Mouse (Mus musculus) midbrain, embryonic 16.5 days (tissue): ENCODE measurements around the gene Dock7. TPM values are rescaled to one million over a fixed set of nuclear protein-coding genes. Genes with fewer than 3 reads are reported as not detected.
"Not testable (repeated sequence)": the region's sequence is repeated elsewhere in the genome, so short reads cannot be mapped to it uniquely, and the experiment has no call there.

ENCODE experiments used
- ATAC-seq: fragments of 200-750 bp; cut with Nextera tagmentation; 2 replicates; pipeline ENCODE4 v1.8.0; 2017; ENCODE audit warnings: moderate TSS enrichment
- H3K27ac ChIP-seq: fragments of 300-500 bp; sonication (generic); 2 replicates; pipeline ENCODE4 v1.5.1; 2014; ENCODE audit warnings: mild to moderate bottlenecking, low read length, mixed read lengths
- H3K27me3 ChIP-seq: fragments of 300-500 bp; sonication (generic); 2 replicates; pipeline ENCODE4 v1.6.1; 2014; ENCODE audit warnings: low read depth, low read length, mixed read lengths; ENCODE audit not compliant: control insufficient read depth, insufficient read depth
- H3K36me3 ChIP-seq: fragments of 300-500 bp; sonication (generic); 2 replicates; pipeline ENCODE4 v1.6.1; 2014; ENCODE audit warnings: mild to moderate bottlenecking, low read length, moderate library complexity, mixed read lengths; ENCODE audit not compliant: control insufficient read depth, insufficient read depth
- H3K4me1 ChIP-seq: fragments of 300-500 bp; sonication (generic); 2 replicates; pipeline ENCODE4 v1.6.1; 2014; ENCODE audit warnings: mild to moderate bottlenecking, low read length, mixed read lengths; ENCODE audit not compliant: control insufficient read depth, insufficient read depth
- H3K4me2 ChIP-seq: fragments of 300-500 bp; sonication (generic); 2 replicates; pipeline ENCODE4 v1.6.1; 2014; ENCODE audit warnings: mild to moderate bottlenecking, low read length, mixed read lengths
- H3K4me3 ChIP-seq: fragments of 300-500 bp; sonication (generic); 2 replicates; pipeline ENCODE4 v1.5.1; 2014; ENCODE audit warnings: low read depth, mild to moderate bottlenecking, low read length, moderate library complexity, mixed read lengths
- H3K9ac ChIP-seq: fragments of 300-500 bp; sonication (generic); 2 replicates; pipeline ENCODE4 v1.6.1; 2014; ENCODE audit warnings: low read depth, low read length, mixed read lengths
- H3K9me3 ChIP-seq: fragments of 300-500 bp; sonication (generic); replicated peaks from 2 replicates; pipeline ENCODE4 v1.6.1; 2014; ENCODE audit warnings: mild to moderate bottlenecking, low read length, mixed read lengths; ENCODE audit not compliant: control insufficient read depth, poor library complexity, severe bottlenecking
- WGBS: fragments of 180-500 bp; shearing (Covaris S2); extraction: QIAGEN DNeasy Blood & Tissue Kit; methylation state at CpG from one replicate; pipeline ENCODE4 v1.1.7; 2014; 5-methylcytosine and 5-hydroxymethylcytosine counted together
- polyA plus RNA-seq: library from polyadenylated mRNA; unstranded; fragments of >200 nt; fragmentation: Nextera tagmentation; extraction: Ambion mirVana; gene quantifications from 2 replicates; pipeline ENCODE4 v1.2.1, GENCODE M21; 2015

Dock7 gene
- polyA plus RNA-seq, 1 experiment from 2014 or later, result 64.4 TPM

DNA sequence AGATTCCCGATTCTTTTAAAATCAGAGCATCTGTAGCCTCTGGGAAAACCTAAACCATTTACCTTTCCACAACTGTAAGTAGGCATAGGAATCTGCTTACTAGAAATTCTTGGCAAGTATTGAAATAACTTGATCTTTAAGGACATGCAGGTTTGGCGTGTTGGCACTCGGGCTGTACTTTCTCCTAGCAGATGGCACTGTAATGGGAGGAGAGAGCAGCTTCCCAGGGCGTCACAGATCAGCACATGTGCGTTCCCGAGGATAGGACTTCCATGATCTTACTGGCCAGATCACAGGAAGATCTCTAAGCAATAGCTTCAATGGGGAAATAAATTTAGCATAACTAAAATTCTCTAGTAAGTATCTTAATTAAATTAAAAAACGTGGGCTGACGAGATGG, 164.7 kb downstream of the Dock7 start:
- Histone ChIP-seq H3K4me1 (no peaks in the 10 kb centered on the region), H3K9ac (no peak overlapping the region), H3K9me3 (no peaks in the 10 kb centered on the region), H3K36me3 (peaks cover 23% of the 10 kb centered on the region), H3K27me3 (no peaks in the 10 kb centered on the region), H3K4me3 (no peak overlapping the region), H3K4me2 (no peak overlapping the region), H3K27ac (no peak overlapping the region)
- no peak for ATAC-seq
- 96% methylated on average over 8 of the region's 8 CpGs for WGBS

DNA sequence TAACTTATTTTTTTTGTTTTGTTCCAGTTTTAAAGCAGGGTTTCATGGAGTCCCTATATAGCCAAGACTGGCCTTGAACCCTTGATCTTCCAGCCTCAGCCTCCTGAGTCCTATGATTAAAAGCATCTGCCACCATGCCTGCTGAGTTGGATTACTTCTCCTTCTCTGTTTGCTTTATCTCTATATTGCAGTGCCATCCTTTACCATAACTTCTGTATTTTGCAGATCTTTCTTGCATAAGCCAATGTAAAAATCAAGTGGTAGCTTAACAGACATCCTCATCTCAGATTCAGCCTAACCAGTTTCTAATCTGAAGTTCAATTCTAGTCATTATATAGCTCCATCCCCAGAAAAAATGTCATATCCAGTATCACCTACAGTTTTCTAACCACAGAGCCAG, 170.2 kb downstream of the Dock7 start:
- H3K9me3 ChIP-seq, result no peaks in the 10 kb centered on the region

DNA sequence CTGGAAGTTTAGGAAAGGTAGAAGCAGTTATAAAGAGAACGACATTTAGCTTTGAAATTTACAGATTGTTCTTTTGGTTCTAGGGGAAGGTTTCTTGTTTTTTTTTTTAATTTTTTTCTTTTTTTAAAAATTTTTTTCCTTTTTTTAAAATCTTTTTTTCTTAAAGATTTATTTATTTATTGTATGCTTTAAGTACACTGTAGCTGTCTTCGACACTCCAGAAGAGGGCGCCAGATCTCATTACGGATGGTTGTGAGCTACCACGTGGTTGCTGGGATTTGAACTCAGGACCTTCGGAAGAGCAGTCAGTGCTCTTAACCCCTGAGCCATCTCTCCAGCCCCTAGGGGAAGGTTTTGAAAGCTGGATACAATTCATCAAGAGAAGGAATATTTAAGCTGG, 182.5 kb downstream of the Dock7 start:
- H3K36me3 ChIP-seq, result peaks cover 32% of the 10 kb centered on the region
- not testable (repeated sequence) for H3K9me3 ChIP-seq, H3K27me3 ChIP-seq, H3K4me2 ChIP-seq, ATAC-seq, H3K9ac ChIP-seq, H3K4me3 ChIP-seq, H3K27ac ChIP-seq, H3K4me1 ChIP-seq
- WGBS, result 90% methylated on average over 6 of the region's 6 CpGs

More for the DNA sequence above, 170.2 kb downstream of the Dock7 start:
- no peak overlapping the region for H3K4me3 ChIP-seq
- H3K9ac ChIP-seq, result no peak overlapping the region
- no peaks in the 10 kb centered on the region for H3K4me1 ChIP-seq
- ATAC-seq, result no peak
- H3K4me2 ChIP-seq, result no peak overlapping the region
- H3K27ac ChIP-seq, result no peak overlapping the region
- H3K36me3 ChIP-seq, result peaks cover 10% of the 10 kb centered on the region
- no peaks in the 10 kb centered on the region for H3K27me3 ChIP-seq

DNA sequence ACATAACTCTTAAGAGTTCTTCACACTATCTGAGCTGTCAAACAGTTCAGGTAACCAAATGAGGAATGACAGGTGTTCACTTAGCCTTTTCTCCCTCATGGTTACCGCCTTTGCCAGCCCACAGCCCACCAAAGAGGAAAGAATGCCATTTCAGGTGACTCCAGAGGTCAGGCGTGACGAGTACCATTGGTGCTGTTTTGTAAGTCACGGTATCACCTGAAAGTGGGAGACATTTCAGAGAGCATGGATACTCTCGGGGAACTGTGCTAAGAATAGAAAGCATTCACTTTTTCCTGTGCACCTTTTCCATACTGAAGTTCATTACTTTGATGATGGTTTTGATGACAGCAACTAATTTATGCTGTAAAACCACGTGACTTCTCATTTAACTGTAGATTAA, 184.7 kb downstream of the Dock7 start:
- 89% methylated on average over 6 of the region's 6 CpGs for WGBS
- Histone ChIP-seq H3K4me2 (no peak overlapping the region), H3K4me3 (no peak overlapping the region), H3K27me3 (no peaks in the 10 kb centered on the region), H3K9me3 (no peaks in the 10 kb centered on the region), H3K9ac (no peak overlapping the region), H3K27ac (no peak overlapping the region), H3K4me1 (no peaks in the 10 kb centered on the region), H3K36me3 (peaks cover 25% of the 10 kb centered on the region)
- no peak for ATAC-seq

DNA sequence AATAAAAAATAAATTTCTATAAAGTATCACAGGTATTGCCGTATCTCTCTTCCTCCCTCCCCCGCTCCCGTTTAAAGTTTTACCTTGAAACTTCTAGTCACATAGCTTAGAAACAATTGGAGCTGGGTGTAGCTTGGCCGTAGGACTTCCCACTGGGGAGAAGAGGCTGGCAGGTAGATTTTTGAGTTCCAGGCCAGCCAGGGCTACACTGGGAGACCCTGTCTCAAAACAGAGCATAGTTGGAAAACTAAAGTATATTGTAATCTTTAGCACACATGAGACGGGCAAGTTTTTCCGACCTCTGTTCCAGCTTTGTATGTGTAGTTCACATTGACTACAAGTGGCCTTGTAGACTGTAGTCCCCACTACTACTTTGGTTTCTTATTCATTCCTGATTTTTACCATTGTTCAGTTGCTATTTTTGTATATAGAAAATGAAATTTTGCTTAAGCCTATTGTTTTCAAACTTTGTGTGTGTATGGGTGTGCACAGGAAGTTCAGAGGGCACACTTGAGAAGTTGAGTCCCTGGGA, 195.4 kb downstream of the Dock7 start:
- Histone ChIP-seq H3K27me3 (no peaks in the 10 kb centered on the region), H3K9me3 (no peaks in the 10 kb centered on the region), H3K36me3 (no peaks in the 10 kb centered on the region), H3K4me3 (peak overlapping the region; percentile 7; the same call in 1 of the 2 replicates), H3K27ac (no peak overlapping the region), H3K4me2 (peak overlapping the region; percentile 86), H3K4me1 (peaks cover 19% of the 10 kb centered on the region), H3K9ac (no peak overlapping the region)
- no peak for ATAC-seq
- 21% methylated on average over 6 of the region's 6 CpGs for WGBS

DNA sequence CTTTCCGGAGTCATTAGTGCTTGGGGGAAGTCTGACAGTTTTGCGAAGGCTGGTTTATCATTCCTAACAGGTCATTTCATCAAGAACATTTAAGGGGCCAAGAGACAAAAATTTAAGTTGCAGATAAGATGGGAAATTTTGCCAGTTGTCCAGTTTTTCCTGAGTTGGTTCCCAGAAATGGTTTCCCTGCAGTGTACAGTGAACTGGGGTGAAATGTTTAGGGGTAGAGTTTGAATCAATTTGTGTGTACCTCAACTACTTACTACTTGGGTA, 195.9 kb downstream of the Dock7 start:
- H3K27ac ChIP-seq, result no peak overlapping the region
- ATAC-seq, result no peak
- H3K4me1 ChIP-seq, result peaks cover 19% of the 10 kb centered on the region
- H3K9me3 ChIP-seq, result no peaks in the 10 kb centered on the region
- H3K4me3 ChIP-seq, result peak overlapping the region; percentile 88
- H3K36me3 ChIP-seq, result no peaks in the 10 kb centered on the region
- no peaks in the 10 kb centered on the region for H3K27me3 ChIP-seq
- H3K4me2 ChIP-seq, result peak overlapping the region; percentile 86
- peak overlapping the region; percentile 87 for H3K9ac ChIP-seq
- 0% methylated on average over 2 of the region's 2 CpGs for WGBS

DNA sequence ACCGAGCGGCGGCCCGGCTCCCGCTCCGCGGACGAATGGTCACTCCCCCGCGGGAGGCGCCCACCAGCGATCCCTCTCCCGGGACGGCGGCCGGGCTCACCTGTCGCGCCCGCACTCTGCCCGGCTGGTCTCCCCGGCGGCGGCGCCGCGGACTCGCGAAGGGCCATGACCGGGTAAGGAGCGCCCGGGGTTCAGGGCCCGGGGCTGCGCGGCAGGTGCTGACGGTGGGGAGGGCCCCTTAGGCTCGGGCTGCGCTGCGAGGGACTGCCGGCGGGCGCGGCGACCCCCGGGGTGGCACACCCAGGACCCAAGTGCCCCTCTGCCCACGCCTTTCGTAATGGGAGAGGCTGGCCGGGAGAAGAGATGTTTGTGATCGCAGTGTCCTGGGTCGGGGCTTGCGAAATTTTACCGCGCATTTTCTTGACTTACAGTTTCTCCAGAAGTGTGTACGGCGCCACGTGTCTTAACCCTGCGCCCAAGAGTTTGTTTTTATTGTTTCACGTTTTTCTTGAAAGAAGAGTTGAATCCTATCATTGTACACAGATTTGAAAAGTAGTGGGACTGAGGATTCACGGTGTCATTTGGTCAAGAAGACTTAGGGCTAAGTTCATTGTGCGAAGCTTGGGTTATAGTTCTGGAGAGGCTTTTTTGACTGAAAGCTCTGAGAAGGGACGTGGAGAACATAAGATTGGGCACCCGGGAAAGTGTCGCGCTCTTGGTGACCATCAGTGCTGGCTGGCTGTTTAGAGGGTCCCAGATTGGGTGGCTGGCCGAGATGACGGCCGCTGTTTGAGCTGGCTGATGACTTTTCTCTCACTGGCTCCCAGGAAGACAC, 196.4 kb downstream of the Dock7 start:
- H3K4me3 ChIP-seq, result peak overlapping the region; percentile 88
- H3K4me1 ChIP-seq, result peaks cover 19% of the 10 kb centered on the region
- H3K27me3 ChIP-seq, result no peaks in the 10 kb centered on the region
- H3K36me3 ChIP-seq, result no peaks in the 10 kb centered on the region
- H3K27ac ChIP-seq, result peak overlapping the region; percentile 100
- peak overlapping the region; percentile 86 for H3K4me2 ChIP-seq
- H3K9ac ChIP-seq, result peak overlapping the region; percentile 87
- under 1% methylated on average over 63 of the region's 66 CpGs for WGBS
- no peaks in the 10 kb centered on the region for H3K9me3 ChIP-seq
- ATAC-seq, result peak; percentile 25

DNA sequence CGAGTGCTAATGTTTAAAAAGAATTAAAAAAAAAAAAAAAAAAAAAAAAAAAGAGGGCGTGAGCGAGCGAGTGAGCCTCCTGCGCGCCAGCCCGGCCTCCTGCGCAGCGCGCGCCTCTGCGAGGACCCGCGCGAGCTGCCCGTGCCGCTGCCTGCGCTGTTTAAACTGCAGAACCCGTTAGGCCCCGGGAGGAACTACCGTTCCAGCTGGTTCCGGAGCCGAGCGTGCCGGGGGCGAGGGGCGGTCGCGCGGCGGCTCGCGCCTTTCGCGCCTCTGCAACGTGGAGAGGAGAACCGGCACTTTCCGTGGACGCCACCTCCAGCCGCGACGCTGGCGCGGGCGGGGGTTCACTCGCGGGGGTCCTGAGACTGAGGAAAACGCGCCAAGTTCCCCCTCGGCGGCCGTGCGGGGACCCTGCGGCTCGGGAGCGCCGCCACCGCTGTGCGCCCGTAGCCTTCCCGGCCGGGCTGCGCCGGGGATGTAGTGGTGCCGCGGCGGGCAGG, 197.1 kb downstream of the Dock7 start, which contains the start of gene Usp1:
Gene Usp1, plus strand, starts transcription at position 243 of the 503 bp plus-strand sequence.
- no peaks in the 10 kb centered on the region for H3K9me3 ChIP-seq

More for the DNA sequence above, 197.1 kb downstream of the Dock7 start, which contains the start of gene Usp1:
- peaks cover 19% of the 10 kb centered on the region for H3K4me1 ChIP-seq
- WGBS, result under 1% methylated on average over 57 of the region's 67 CpGs
- H3K9ac ChIP-seq, result peak within 1 kb of the TSS; percentile 87
- ATAC-seq, result peak; percentile 72
- peak within 1 kb of the TSS; percentile 88 for H3K4me3 ChIP-seq
- no peaks in the 10 kb centered on the region for H3K27me3 ChIP-seq
- H3K27ac ChIP-seq, result peak within 1 kb of the TSS; percentile 100
- H3K36me3 ChIP-seq, result no peaks in the 10 kb centered on the region
- peak within 1 kb of the TSS; percentile 90 for H3K4me2 ChIP-seq
